Mouse (Mus musculus): ENCODE data around the gene Numa1. TPM values are rescaled to one million over a fixed set of nuclear protein-coding genes. Genes with fewer than 3 reads are reported as not detected.

The Numa1 gene
- polyA plus RNA-seq, 1 experiment from 2014 or later = 17.2 TPM

- TF ChIP-seq EP300 (IDR thresholded peaks at IDR 0.05; ENCODE audit: low read depth) (no peak), CTCF (IDR thresholded peaks at IDR 0.05; ENCODE audit: low read depth) (no peak)
These were observed 33.4 kb upstream of the Numa1 start for GRCm38 (mm10) chr7:101900331-101901097.

DNA sequence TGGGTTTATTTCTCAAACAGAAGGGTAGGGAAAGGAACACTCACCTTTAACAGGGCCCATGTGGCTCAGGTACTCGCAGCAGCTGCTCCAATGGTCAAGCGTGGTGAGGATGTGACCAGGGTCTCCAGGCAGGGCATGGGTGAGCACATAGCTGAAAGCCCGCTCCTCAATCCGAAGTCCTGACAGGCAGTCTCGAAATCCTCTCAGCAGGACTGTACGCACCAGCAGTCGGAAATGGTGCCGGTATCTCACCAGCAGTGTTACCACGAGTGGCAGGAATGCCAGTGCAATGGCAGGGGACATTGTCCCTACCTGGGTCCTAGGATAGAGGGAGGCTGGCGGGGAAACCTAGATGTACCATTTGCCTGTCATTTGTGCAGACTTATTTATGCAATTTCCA is 31.9 kb upstream of the Numa1 start:
- Histone ChIP-seq H3K4me2 (ENCODE audit: low read depth, low read length) (no peak overlapping the region), H3K4me1 (ENCODE audit: insufficient read depth) (peaks cover 22% of the 10 kb centered on the region), H3K27me3 (ENCODE audit: insufficient read depth, low read length) (no peaks in the 10 kb centered on the region), H3K27ac (ENCODE audit: low read depth) (no peak overlapping the region), H3K9ac (replicated peaks) (no peak overlapping the region), H3K36me3 (replicated peaks; ENCODE audit: insufficient read depth, low read length) (no peaks in the 10 kb centered on the region), H3K9me3 (ENCODE audit: low read length) (no peaks in the 10 kb centered on the region), H3K4me3 (ENCODE audit: low read depth, low read length) (no peak overlapping the region)
- no peak for ATAC-seq
- DNase-seq = no peak
- TF ChIP-seq CTCF (IDR thresholded peaks at IDR 0.05; ENCODE audit: low read depth) = no peak
- no peak for TF ChIP-seq EP300 (IDR thresholded peaks at IDR 0.05; ENCODE audit: low read depth)
- WGBS (ENCODE audit: insufficient replicate concordance) = 84% methylated on average over 10 of the region's 10 CpGs

More at GRCm38 (mm10) chr7:101900331-101901097, 33.4 kb upstream of the Numa1 start:
- DNase-seq (no peak), ATAC-seq (no peak)
- Histone ChIP-seq H3K9ac (replicated peaks) (no peak overlapping the region), H3K36me3 (replicated peaks; ENCODE audit: insufficient read depth, low read length) (no peaks in the 10 kb centered on the region), H3K4me2 (ENCODE audit: low read depth, low read length) (no peak overlapping the region), H3K27ac (ENCODE audit: low read depth) (peak overlapping the region; percentile 53; the same call in 1 of the 2 replicates), H3K27me3 (ENCODE audit: insufficient read depth, low read length) (no peaks in the 10 kb centered on the region), H3K9me3 (ENCODE audit: low read length) (no peaks in the 10 kb centered on the region), H3K4me3 (ENCODE audit: low read depth, low read length) (no peak overlapping the region), H3K4me1 (ENCODE audit: insufficient read depth) (peaks cover 17% of the 10 kb centered on the region)
- WGBS (ENCODE audit: insufficient replicate concordance) = 77% methylated on average over 16 of the region's 16 CpGs

DNA sequence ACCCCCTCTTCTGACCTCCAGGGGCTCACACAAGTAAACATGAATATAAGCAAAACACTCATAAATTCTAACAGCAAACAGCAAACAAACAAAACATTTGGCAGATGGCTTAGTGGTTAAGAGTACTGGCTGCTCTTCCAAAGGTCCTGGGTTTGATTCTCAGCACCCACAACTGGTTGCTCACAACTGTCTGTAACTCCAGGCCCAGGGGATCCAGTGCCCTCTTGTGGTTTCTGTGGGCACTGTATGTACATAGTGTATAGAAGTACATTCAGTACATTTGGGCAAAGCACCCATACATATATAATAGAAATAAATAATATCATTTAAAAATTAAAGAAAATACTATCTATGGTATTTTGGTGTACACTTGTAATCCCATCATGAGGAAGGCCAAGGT is 31.1 kb upstream of the Numa1 start:
- Histone ChIP-seq H3K9ac (replicated peaks) (no peak overlapping the region), H3K4me1 (ENCODE audit: insufficient read depth) (peaks cover 26% of the 10 kb centered on the region), H3K9me3 (ENCODE audit: low read length) (no peaks in the 10 kb centered on the region), H3K27me3 (ENCODE audit: insufficient read depth, low read length) (no peaks in the 10 kb centered on the region), H3K4me3 (ENCODE audit: low read depth, low read length) (no peak overlapping the region), H3K27ac (ENCODE audit: low read depth) (no peak overlapping the region), H3K4me2 (ENCODE audit: low read depth, low read length) (no peak overlapping the region), H3K36me3 (replicated peaks; ENCODE audit: insufficient read depth, low read length) (no peaks in the 10 kb centered on the region)
- ATAC-seq (no peak), DNase-seq (no peak)
- peak; percentile 33; the same call in 1 of the 2 replicates for TF ChIP-seq CTCF (IDR thresholded peaks at IDR 0.05; ENCODE audit: low read depth)
- no peak for TF ChIP-seq EP300 (IDR thresholded peaks at IDR 0.05; ENCODE audit: low read depth)

DNA sequence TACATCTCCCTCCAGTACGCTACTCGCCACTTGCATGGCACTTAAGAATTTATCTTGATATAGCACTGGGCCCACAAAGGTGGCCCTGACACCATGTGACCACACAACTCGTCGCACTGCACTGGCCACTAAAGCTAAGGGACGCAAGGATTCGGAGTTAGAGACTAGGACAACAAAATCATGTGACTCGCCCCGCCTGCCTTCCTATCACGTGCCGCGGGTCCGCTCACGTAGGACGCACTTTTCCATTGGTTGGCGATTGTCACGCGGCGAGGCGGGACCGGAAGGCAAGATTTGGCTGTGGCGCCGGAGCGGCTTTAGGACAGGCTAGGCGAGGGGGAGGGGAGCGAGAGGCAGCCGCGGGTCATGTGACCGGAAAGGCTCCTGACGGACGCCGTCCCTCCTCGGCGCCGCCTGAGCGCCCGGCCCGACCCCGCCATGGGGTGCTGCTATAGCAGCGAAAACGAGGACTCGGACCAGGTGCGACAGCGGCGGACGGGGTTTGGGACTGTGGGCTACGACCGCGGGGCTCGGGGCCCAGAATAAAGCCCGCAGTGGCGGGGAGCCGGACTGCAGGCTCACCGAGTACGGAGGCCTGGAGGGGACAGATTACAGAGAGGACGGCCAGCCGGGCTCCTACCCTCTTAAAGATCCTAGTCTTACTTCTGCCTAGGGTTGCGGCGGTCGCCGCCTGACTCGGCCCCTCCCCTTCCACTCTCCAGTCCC is 28.2 kb upstream of the Numa1 start, which contains the start of gene Lamtor1:
Lamtor1 (plus strand) TSS at position 344 of the 726 bp plus-strand sequence.
- Histone ChIP-seq H3K4me3 (ENCODE audit: low read depth, low read length) (peak within 1 kb of the TSS; percentile 79), H3K27ac (ENCODE audit: low read depth) (peak within 1 kb of the TSS; percentile 98), H3K9me3 (ENCODE audit: low read length) (no peaks in the 10 kb centered on the region), H3K36me3 (replicated peaks; ENCODE audit: insufficient read depth, low read length) (peaks cover 10% of the 10 kb centered on the region), H3K4me2 (ENCODE audit: low read depth, low read length) (peak within 1 kb of the TSS; percentile 77), H3K27me3 (ENCODE audit: insufficient read depth, low read length) (no peaks in the 10 kb centered on the region), H3K9ac (replicated peaks) (peak within 1 kb of the TSS; percentile 86), H3K4me1 (ENCODE audit: insufficient read depth) (peaks cover 33% of the 10 kb centered on the region)
- peak; percentile 98 for ATAC-seq
- TF ChIP-seq CTCF (IDR thresholded peaks at IDR 0.05; ENCODE audit: low read depth) = no peak
- TF ChIP-seq EP300 (IDR thresholded peaks at IDR 0.05; ENCODE audit: low read depth) = peak; percentile 59; the same call in 1 of the 2 replicates
- peak; percentile 99 for DNase-seq
- WGBS (ENCODE audit: insufficient replicate concordance) = under 1% methylated on average over 57 of the region's 61 CpGs

DNA sequence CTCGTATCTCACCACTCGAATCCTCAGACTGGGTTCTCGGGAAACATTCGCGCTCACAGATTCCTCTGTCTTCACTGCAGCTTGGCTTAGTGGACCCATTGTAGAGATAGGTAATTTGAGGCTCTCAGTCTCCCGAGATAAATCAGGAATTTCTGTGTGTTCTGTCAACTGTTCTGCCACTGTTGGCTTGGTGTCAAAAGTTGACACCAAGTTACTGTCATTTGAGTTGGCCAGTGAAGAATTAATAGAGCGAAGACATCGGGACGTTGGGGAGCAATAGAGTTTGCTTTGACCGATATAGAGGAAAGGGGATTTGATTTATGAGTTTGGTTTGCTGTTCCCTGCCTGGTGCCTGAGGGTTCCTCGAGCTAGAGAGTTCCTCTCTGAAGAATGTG is 27.6 kb upstream of the Numa1 start, which contains the start of gene Tomt:
Tomt (minus strand) TSS at position 73 of the 395 bp plus-strand sequence.
- DNase-seq = no peak
- peaks cover 10% of the 10 kb centered on the region for H3K36me3 ChIP-seq (replicated peaks; ENCODE audit: insufficient read depth, low read length)
- TF ChIP-seq EP300 (IDR thresholded peaks at IDR 0.05; ENCODE audit: low read depth) (no peak), CTCF (IDR thresholded peaks at IDR 0.05; ENCODE audit: low read depth) (no peak)
- ATAC-seq = no peak
- H3K27me3 ChIP-seq (ENCODE audit: insufficient read depth, low read length) = no peaks in the 10 kb centered on the region
- H3K4me1 ChIP-seq (ENCODE audit: insufficient read depth) = peaks cover 33% of the 10 kb centered on the region
- H3K9ac ChIP-seq (replicated peaks) = peak within 1 kb of the TSS; percentile 86
- H3K4me3 ChIP-seq (ENCODE audit: low read depth, low read length) = peak within 1 kb of the TSS; percentile 79
- H3K27ac ChIP-seq (ENCODE audit: low read depth) = peak within 1 kb of the TSS; percentile 98
- WGBS (ENCODE audit: insufficient replicate concordance) = 4% methylated on average over 11 of the region's 11 CpGs
- peak within 1 kb of the TSS; percentile 77 for H3K4me2 ChIP-seq (ENCODE audit: low read depth, low read length)
- H3K9me3 ChIP-seq (ENCODE audit: low read length) = no peaks in the 10 kb centered on the region

GRCm38 (mm10) chr7:101906696-101907095 is 27.2 kb upstream of the Numa1 start:
- Histone ChIP-seq H3K4me2 (ENCODE audit: low read depth, low read length) (peak overlapping the region; percentile 77), H3K9ac (replicated peaks) (peak overlapping the region; percentile 86), H3K27me3 (ENCODE audit: insufficient read depth, low read length) (no peaks in the 10 kb centered on the region), H3K36me3 (replicated peaks; ENCODE audit: insufficient read depth, low read length) (peaks cover 10% of the 10 kb centered on the region), H3K4me3 (ENCODE audit: low read depth, low read length) (peak overlapping the region; percentile 79), H3K4me1 (ENCODE audit: insufficient read depth) (peaks cover 33% of the 10 kb centered on the region), H3K27ac (ENCODE audit: low read depth) (peak overlapping the region; percentile 98), H3K9me3 (ENCODE audit: low read length) (no peaks in the 10 kb centered on the region)
- no peak for TF ChIP-seq EP300 (IDR thresholded peaks at IDR 0.05; ENCODE audit: low read depth)
- no peak for TF ChIP-seq CTCF (IDR thresholded peaks at IDR 0.05; ENCODE audit: low read depth)
- 20% methylated on average over 8 of the region's 8 CpGs for WGBS (ENCODE audit: insufficient replicate concordance)
- ATAC-seq (no peak), DNase-seq (no peak)

Measured in liver, postnatal 0 days (tissue).